ENCODE assay signal across 1 mouse cellular context in the genomic region with DNA sequence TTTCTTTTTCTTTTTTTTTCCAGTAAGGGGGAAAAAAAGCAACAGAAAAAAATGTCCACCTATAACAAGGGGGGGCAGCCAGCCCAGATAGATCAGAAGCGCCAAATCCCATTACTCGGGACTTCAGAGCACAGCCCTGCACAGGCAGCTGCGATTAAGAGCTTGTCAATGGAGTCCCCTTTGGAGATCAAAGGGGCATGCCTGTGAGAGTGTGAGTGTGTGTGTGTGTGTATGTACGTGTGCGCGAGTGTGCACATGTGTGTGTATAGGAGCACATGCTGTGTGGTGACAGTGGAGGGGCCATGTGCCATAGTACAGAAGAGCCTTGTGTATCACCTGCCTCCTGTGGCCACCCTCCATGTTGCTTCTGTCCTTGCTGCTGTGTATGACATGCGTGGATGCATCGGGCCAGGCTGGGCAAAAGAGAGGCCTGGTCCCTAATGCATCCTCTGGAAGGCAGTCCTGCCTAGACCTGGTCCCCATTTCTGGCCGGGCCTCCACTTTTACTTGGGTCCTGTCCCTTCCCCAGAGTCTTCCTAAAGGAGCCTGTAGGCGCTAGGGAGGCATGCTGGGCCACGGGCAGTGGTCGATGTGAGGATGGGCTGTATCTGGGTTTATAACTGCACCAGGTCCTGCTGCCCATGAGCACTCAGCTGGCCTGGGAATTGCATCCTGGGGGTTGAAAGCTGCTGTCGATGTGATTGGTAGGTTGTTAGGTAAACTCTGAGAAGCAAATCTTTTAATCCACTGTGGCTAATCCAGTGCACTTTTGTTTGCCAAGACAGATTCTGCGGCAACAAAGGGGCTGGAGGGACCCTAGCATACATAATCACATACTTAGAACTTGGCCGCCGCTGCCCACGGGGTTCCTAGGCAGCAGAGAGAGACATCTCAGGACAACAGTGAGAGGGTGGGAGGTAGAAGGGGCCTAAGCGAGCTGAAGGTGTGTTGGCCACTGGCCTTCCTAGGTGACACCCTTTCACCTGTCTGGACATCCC.
TF ChIP-seq lines count a peak whose summit lies in the region.

No protein-coding gene starts in this region.

TF ChIP-seq in myocyte, 11 proteins besides CTCF, POLR2A, EP300 and RAD21:
- TF ChIP-seq CEBPB (IDR thresholded peaks at IDR 0.05; ENCODE audit: insufficient read depth, poor library complexity, severe bottlenecking), result no peak
- TF ChIP-seq POLR2AphosphoS2 (IDR thresholded peaks at IDR 0.05; ENCODE audit: insufficient read length, low read depth), result peak; percentile 16
- no peak for TF ChIP-seq MYOG (IDR thresholded peaks at IDR 0.05; ENCODE audit: control insufficient read depth in 1 of 3, insufficient read depth in 1 of 3, insufficient read length in 2 of 3, low read depth in 2 of 3)
- no peak for TF ChIP-seq REST (IDR thresholded peaks at IDR 0.05; ENCODE audit: insufficient read depth, insufficient read length)
